Mouse (Mus musculus) embryo, embryonic 10.5 days (tissue): ENCODE data around the gene Zfp384.
"Not testable (repeated sequence)": the region's sequence is repeated elsewhere in the genome, so short reads cannot be mapped to it uniquely, and the experiment has no call there.

Source experiments
- DNase-seq: peaks from one replicate; pipeline ENCODE4 v3.0.0-alpha.2; 2015; ENCODE audit warnings: low spot score

The Zfp384 gene

GRCm38 (mm10) chr6:125009181-125010073 lies 482 bp downstream of the Zfp384 start:
- peak; percentile 90 for DNase-seq

GRCm38 (mm10) chr6:125017682-125018081 lies 8.7 kb downstream of the Zfp384 start:
- no peak for DNase-seq

- DNase-seq: peak; percentile 69
Observed at GRCm38 (mm10) chr6:125030532-125030931, 21.6 kb downstream of the Zfp384 start.

- no peak for DNase-seq
Observed at GRCm38 (mm10) chr6:125031604-125032003, 22.7 kb downstream of the Zfp384 start.

GRCm38 (mm10) chr6:125038666-125039065 lies 29.7 kb downstream of the Zfp384 start:
- DNase-seq: no peak

- DNase-seq: no peak
Observed at GRCm38 (mm10) chr6:125039131-125039530, 30.2 kb downstream of the Zfp384 start.

- DNase-seq: peak; percentile 98
Observed at GRCm38 (mm10) chr6:125039533-125040153, 30.7 kb downstream of the Zfp384 start, which contains the start of gene Ing4. TSS of gene Ing4 (plus strand) at chr6:125039760.

- peak; percentile 22 for DNase-seq
Observed at GRCm38 (mm10) chr6:125040221-125040620, 31.3 kb downstream of the Zfp384 start.

- DNase-seq: no peak
Observed at GRCm38 (mm10) chr6:125041047-125041446, 32.1 kb downstream of the Zfp384 start.

GRCm38 (mm10) chr6:125042081-125042480 lies 33.1 kb downstream of the Zfp384 start:
- no peak for DNase-seq

GRCm38 (mm10) chr6:125046691-125047090 lies 37.7 kb downstream of the Zfp384 start:
- DNase-seq: peak; percentile 87

- no peak for DNase-seq
Observed at GRCm38 (mm10) chr6:125049678-125050077, 40.7 kb downstream of the Zfp384 start, which contains the start of gene Acrbp. TSS of gene Acrbp (plus strand) at chr6:125049689.

GRCm38 (mm10) chr6:125051237-125051636 lies 42.3 kb downstream of the Zfp384 start:
- DNase-seq: no peak

- DNase-seq: no peak
Observed at GRCm38 (mm10) chr6:125061493-125061892, 52.5 kb downstream of the Zfp384 start.

GRCm38 (mm10) chr6:125062511-125062910 lies 53.6 kb downstream of the Zfp384 start:
- DNase-seq: no peak

- no peak for DNase-seq
Observed at GRCm38 (mm10) chr6:125063906-125064305, 55.0 kb downstream of the Zfp384 start.

- DNase-seq: not testable (repeated sequence)
Observed at GRCm38 (mm10) chr6:125065223-125065622, 56.3 kb downstream of the Zfp384 start.

- DNase-seq: no peak
Observed at GRCm38 (mm10) chr6:125067571-125067995, 58.6 kb downstream of the Zfp384 start, which contains the start of gene Lpar5. TSS of gene Lpar5 (plus strand) at chr6:125067920.

- DNase-seq: no peak
Observed at GRCm38 (mm10) chr6:125071170-125071895, 62.4 kb downstream of the Zfp384 start.

- no peak for DNase-seq
Observed at GRCm38 (mm10) chr6:125071896-125072279, 62.9 kb downstream of the Zfp384 start.

GRCm38 (mm10) chr6:125073825-125074224 lies 64.9 kb downstream of the Zfp384 start:
- no peak for DNase-seq

GRCm38 (mm10) chr6:125081394-125081793 lies 72.4 kb downstream of the Zfp384 start:
- no peak for DNase-seq
